Mouse (Mus musculus) frontal cortex, postnatal 25 days (tissue): ENCODE measurements around the gene Dock9.

Experiments
- DNase-seq, 2 experiments: peaks; one replicate each; pipeline ENCODE4 v3.0.0; 2022; ENCODE audit warnings: low spot score in 2 of 2

Dock9 gene

GRCm38 (mm10) chr14:121620567-121620966, 177.1 kb downstream of the Dock9 start:
- DNase-seq, result no peak

- DNase-seq, result no peak
These were observed 177.5 kb downstream of the Dock9 start for GRCm38 (mm10) chr14:121620157-121620556.

DNA sequence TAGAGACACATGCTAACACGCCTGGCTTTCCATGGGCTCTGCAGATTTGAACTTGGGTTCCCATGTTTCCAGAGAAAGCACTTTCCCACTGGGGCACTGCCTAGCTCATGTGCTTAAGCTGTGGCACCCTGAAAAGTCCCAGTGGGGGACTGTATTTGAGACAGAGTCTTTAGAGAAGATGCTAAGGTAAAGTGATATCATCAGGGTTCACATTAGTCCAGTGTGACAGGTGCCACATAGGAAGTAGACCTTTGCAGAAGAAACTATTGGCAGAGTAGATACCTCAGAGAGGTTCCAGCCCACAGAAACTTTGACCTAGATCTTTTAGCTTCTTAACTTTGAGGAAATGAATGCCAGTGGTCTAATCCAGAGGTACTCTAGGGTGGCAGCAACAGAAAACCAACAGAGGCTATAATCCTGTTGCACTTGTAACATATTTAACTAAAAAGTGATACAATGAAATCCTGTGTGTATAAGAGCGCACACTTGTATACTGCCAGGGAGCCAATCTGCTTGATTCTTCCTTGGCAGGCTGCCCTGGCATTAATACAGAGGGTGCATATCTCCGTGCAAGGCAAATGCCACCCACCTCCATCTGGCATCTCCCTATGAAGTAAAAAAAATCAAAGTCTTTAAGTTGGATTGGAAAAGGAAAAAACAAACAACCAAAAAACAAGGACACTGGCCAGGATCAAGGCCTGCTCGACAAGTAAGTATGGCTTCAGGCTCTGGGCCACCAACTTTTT, 179.8 kb downstream of the Dock9 start:
- DNase-seq, result peak; percentile 48 to 62

DNA sequence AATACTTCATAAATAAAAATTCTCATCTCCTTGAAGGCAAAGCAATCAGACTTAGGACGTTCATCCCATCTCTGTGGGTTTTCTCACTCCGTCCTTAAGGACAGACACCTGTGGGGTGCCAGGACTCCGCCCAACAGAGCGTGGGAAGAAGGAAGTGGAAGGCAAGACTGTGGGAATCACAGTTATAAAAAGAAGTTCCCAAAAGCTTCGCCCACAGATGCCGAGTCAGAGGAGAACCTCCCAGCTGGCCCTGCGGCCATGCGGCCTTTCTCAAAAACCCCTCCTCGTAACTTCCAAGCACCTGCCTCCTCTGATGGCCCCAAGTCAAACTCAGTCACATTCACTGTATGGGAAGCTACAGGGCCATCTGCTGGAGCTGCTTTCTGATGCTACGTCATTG, 182.2 kb downstream of the Dock9 start:
- peak in 1 of 2 experiments; percentile 38 for DNase-seq

DNA sequence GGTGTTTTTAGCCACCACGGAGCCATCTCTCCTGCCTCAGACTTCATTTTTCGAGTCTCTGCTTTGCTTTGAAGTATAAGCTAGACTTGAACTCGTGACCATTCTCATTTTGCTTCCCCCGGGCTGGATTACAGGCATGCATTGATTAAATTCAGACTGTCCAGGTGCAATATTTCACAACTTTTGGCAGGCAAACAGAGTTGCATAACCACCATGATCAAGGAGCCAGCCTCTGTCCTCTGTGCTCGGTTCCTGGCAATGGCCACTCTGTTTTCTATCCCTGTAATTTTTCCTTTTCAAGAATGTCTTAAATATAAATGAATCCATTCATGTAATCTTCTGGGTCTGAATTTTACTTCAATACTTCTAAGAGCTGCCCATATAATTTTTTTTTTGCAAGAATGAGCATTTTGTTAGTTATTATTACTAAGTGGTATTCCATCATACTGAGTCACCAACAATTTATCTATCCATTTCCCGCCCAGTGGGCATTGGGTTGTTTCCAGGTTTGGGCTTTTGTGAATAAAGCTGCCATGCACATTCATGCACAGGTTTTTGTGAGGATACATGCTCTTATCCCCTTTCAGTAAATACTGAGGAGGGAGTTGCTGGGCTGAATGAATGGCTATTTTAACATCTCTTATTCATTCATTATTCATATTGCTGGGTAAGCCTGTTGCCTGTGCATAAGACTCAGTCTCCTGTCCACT, 183.0 kb downstream of the Dock9 start:
- no peak for DNase-seq

DNA sequence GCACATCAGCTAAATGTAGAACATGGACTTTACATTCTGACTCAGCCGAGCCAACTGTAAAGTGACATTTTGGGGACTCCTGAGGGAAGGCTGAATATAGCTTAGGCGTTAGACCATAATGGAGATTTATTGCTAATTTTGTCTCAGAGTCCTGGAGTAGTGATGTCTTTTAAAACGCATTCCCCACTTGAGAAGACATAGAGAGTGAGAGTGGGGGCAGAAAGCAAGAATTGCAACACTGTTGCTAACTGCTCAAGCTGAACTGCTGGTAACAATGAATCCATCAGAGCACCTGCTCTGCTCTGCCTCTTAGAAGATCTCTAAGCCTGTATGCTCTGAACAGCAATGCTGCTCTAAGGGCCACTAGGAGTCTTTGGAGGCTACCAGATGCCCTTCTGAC, 184.1 kb downstream of the Dock9 start:
- DNase-seq, result no peak

- DNase-seq, result no peak
These were observed 184.7 kb downstream of the Dock9 start for GRCm38 (mm10) chr14:121612926-121613325.

DNA sequence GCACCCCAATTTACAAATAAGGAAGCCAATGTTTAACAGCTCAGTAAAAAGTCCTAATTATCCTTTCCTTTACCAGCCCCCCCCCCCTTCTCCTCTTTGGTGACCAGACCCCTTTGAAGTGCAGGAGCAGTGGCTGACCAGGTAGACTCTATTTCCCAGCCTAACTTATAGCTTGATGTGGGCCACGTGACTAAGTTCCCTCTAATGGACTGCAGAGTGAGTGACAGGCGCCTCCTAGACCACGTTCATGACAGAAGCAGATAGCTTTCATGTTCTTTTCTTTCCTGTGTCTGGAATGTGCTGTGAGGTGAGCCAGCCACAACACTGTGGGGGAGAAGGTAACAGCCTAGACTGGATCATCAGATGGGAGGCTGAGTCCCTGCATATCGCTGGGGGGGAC, 186.1 kb downstream of the Dock9 start:
- no peak for DNase-seq

GRCm38 (mm10) chr14:121611098-121611497, 186.5 kb downstream of the Dock9 start:
- DNase-seq, result no peak

DNA sequence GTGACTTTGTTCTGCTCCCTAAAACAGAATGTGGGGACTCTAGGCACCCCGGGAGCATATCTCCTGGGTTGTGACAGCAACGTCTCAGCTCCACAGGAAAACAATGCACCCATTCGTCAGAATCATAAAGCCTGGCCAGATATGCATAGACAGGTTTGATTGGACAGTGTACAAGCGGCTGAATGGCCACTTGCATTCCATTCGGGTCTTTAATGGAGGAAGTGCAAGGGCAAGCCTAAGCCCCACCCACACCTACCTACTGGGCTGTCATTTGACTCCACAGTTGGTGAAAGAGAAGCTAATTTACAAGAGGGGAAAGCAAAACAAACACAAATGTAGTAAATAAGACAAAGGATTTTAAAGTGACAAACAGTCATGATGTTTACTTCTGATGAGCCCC, 189.1 kb downstream of the Dock9 start:
- no peak for DNase-seq

GRCm38 (mm10) chr14:121606433-121606832, 191.2 kb downstream of the Dock9 start:
- no peak for DNase-seq

- DNase-seq, result no peak
These were observed 192.4 kb downstream of the Dock9 start for GRCm38 (mm10) chr14:121605260-121605659.

GRCm38 (mm10) chr14:121604565-121604964, 193.1 kb downstream of the Dock9 start:
- DNase-seq, result no peak

DNA sequence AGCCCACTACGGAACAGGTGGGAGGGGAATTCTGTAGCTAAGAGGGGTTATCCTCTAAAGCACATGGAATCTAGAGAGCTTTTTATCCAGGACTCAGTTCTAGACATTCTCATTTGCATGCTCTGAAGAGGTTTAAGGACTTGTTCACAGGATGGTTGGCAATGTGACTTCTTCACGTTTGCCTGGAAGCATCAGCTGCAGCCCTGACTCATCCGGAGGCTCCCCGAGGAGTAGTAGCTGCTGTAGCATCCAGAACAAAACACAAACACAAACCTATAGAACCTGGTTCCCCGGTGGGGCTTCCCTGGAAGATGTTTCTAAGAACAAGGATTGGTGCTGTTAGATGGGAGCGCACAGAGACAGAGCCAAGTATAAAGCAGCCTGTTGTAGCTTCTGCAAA, 195.0 kb downstream of the Dock9 start:
- DNase-seq, result no peak

GRCm38 (mm10) chr14:121600538-121600937, 197.1 kb downstream of the Dock9 start:
- DNase-seq, result no peak

DNA sequence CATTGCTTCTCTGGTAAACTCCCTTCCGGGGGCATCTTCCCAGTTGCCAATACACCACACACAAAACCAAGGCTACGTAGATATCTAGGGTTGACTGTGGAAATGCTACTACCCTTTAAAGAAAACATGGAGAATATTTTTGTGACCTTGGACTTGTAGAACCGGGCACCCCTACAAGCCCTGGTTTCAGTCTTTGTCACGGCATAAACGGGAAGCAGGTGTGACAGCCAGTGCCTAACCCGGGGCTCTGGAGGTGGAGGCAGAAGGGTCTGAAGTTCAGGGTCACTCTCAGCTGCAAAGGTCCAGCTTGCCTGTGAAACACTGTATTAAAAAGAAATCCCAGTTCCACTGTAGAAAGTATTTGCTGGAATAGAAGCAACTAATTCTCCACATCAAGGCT, 200.6 kb downstream of the Dock9 start:
- no peak for DNase-seq

DNA sequence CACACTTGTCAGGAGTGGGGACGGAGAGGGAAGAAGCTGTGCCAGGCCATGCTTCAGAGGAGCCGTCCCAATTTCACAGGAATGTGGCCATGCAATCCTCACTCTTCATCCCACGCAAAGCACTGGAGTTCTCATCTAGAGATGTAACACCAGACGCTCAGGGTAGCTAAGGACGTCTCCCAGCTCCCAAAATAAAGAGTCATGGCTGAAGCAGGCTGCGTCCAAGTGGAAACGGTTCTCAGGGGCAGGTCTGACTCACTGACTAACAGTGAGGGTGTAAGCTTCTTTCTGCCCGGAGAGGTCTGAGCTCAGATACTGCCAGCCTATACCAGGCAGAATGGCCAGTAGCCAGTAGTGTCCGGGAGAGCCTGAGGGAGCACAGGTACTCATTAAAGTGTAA, 201.0 kb downstream of the Dock9 start:
- DNase-seq, result no peak

- DNase-seq, result no peak
These were observed 203.0 kb downstream of the Dock9 start for GRCm38 (mm10) chr14:121594684-121595083.

- DNase-seq, result no peak
These were observed 204.2 kb downstream of the Dock9 start for GRCm38 (mm10) chr14:121593313-121593929.

- no peak for DNase-seq
These were observed 204.7 kb downstream of the Dock9 start for GRCm38 (mm10) chr14:121592890-121593289.

DNA sequence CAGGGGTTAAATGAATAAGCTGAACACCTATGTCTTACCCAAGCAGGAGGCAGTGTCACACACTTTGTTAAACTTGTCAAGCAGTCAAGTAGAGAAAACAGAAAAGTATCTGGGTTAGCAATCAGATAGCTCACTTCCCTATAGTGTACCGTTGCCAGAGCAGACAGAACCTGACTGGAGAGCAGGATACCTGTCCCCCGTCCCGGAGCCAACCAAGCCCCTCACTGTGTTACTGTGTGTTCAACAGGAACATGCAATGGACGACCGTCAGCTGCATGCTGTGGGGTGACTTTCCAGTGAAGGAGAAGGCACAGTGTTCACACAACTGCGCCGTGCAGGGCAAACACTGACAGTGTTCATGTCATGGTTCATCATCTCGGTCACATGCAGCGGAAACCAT, 205.3 kb downstream of the Dock9 start:
- no peak for DNase-seq

- peak; percentile 45 to 63 for DNase-seq
These were observed 208.4 kb downstream of the Dock9 start for GRCm38 (mm10) chr14:121589097-121589725.
